Mouse (Mus musculus) intestine, embryonic 14.5 days (tissue): ENCODE data around the gene Zfp949. TPM values are rescaled to one million over a fixed set of nuclear protein-coding genes. Genes with fewer than 3 reads are reported as not detected.

Experiments used
- ATAC-seq: fragments of 200-750 bp; cut with Nextera tagmentation; replicated peaks from 2 replicates; pipeline ENCODE4 v1.8.0; 2017; ENCODE audit warnings: low read depth, moderate number of reproducible peaks, moderate TSS enrichment, moderate library complexity; ENCODE audit not compliant: low FRiP score, low TSS enrichment
- DNase-seq: peaks from one replicate; pipeline ENCODE4 v3.0.0-alpha.2; 2018; ENCODE audit warnings: low spot score
- H3K27ac ChIP-seq: fragments of 300-500 bp; sonication (generic); 2 replicates; pipeline ENCODE4 v1.5.1; 2014; ENCODE audit warnings: low read depth, mild to moderate bottlenecking, control low read depth
- H3K27me3 ChIP-seq: fragments of 300-500 bp; sonication (generic); replicated peaks from 2 replicates; pipeline ENCODE4 v1.6.1; 2014; ENCODE audit warnings: low read length, control low read depth; ENCODE audit not compliant: control insufficient read depth, insufficient read depth
- H3K36me3 ChIP-seq: fragments of 300-500 bp; sonication (generic); 2 replicates; pipeline ENCODE4 v1.6.1; 2014; ENCODE audit warnings: low read length, control low read depth; ENCODE audit not compliant: control insufficient read depth, insufficient read depth
- H3K4me1 ChIP-seq: fragments of 300-500 bp; sonication (generic); replicated peaks from 2 replicates; pipeline ENCODE4 v1.6.1; 2014; ENCODE audit warnings: low read length, control low read depth, mixed read lengths; ENCODE audit not compliant: control insufficient read depth, insufficient read depth
- H3K4me2 ChIP-seq: fragments of 300-500 bp; sonication (generic); 2 replicates; pipeline ENCODE4 v1.6.1; 2014; ENCODE audit warnings: low read length
- H3K4me3 ChIP-seq: fragments of 300-500 bp; sonication (generic); 2 replicates; pipeline ENCODE4 v1.5.1; 2014; ENCODE audit warnings: low read depth, low read length, control low read depth, mixed read lengths
- H3K9ac ChIP-seq: fragments of 300-500 bp; sonication (generic); 2 replicates; pipeline ENCODE4 v1.6.1; 2014; ENCODE audit warnings: mild to moderate bottlenecking, low read length
- H3K9me3 ChIP-seq: fragments of 300-500 bp; sonication (generic); 2 replicates; pipeline ENCODE4 v1.6.1; 2016; ENCODE audit warnings: low read length, control low read depth; ENCODE audit not compliant: control insufficient read depth
- WGBS: fragments of 180-500 bp; shearing (Covaris S2); extraction: QIAGEN DNeasy Blood & Tissue Kit; methylation state at CpG from one replicate; pipeline ENCODE4 v1.1.7; 2014; 5-methylcytosine and 5-hydroxymethylcytosine counted together
- polyA plus RNA-seq: library from polyadenylated mRNA; unstranded; fragments of >200 nt; fragmentation: Nextera tagmentation; extraction: Ambion mirVana; gene quantifications from 2 replicates; pipeline ENCODE4 v1.2.1, GENCODE M21; 2014

Gene Zfp949
- polyA plus RNA-seq, 1 experiment from 2014 or later = 9.6 TPM

GRCm38 (mm10) chr9:88521961-88522568, 25.8 kb upstream of the Zfp949 start:
- Histone ChIP-seq H3K4me1 (peaks cover 6% of the 10 kb centered on the region; the same call in 1 of the 2 replicates), H3K27ac (peak overlapping the region; percentile 95), H3K27me3 (no peaks in the 10 kb centered on the region), H3K9me3 (no peaks in the 10 kb centered on the region), H3K36me3 (peaks cover 17% of the 10 kb centered on the region), H3K4me3 (peak overlapping the region; percentile 88), H3K4me2 (peak overlapping the region; percentile 62), H3K9ac (peak overlapping the region; percentile 99)
- DNase-seq (peak; percentile 54), ATAC-seq (no peak)
- under 1% methylated on average over 10 of the region's 10 CpGs for WGBS

- WGBS = under 1% methylated on average over 68 of the region's 69 CpGs
- peak; percentile 92 for ATAC-seq
Measured at GRCm38 (mm10) chr9:88522569-88523334, 25.1 kb upstream of the Zfp949 start.

GRCm38 (mm10) chr9:88523335-88523668, 24.5 kb upstream of the Zfp949 start:
- Histone ChIP-seq H3K36me3 (peaks cover 17% of the 10 kb centered on the region), H3K4me3 (peak overlapping the region; percentile 88), H3K4me1 (peaks cover 6% of the 10 kb centered on the region; the same call in 1 of the 2 replicates), H3K9me3 (no peaks in the 10 kb centered on the region), H3K4me2 (peak overlapping the region; percentile 77), H3K9ac (peak overlapping the region; percentile 60), H3K27me3 (no peaks in the 10 kb centered on the region), H3K27ac (peak overlapping the region; percentile 95)
- WGBS = under 1% methylated on average over 16 of the region's 16 CpGs
- ATAC-seq (no peak), DNase-seq (no peak)

More at GRCm38 (mm10) chr9:88522569-88523334, 25.1 kb upstream of the Zfp949 start:
- Histone ChIP-seq H3K36me3 (peaks cover 17% of the 10 kb centered on the region), H3K4me2 (peak overlapping the region; percentile 77), H3K27ac (peak overlapping the region; percentile 95), H3K4me3 (peak overlapping the region; percentile 88), H3K9ac (peak overlapping the region; percentile 99), H3K27me3 (no peaks in the 10 kb centered on the region), H3K4me1 (peaks cover 6% of the 10 kb centered on the region; the same call in 1 of the 2 replicates), H3K9me3 (no peaks in the 10 kb centered on the region)
- DNase-seq = peak; percentile 100

- DNase-seq (no peak), ATAC-seq (no peak)
- H3K4me2 ChIP-seq = no peak overlapping the region
- peaks cover 6% of the 10 kb centered on the region; the same call in 1 of the 2 replicates for H3K4me1 ChIP-seq
- WGBS = 91% methylated on average over 2 of the region's 2 CpGs
- no peaks in the 10 kb centered on the region for H3K9me3 ChIP-seq
- no peak overlapping the region for H3K27ac ChIP-seq
- H3K27me3 ChIP-seq = no peaks in the 10 kb centered on the region
- H3K9ac ChIP-seq = no peak overlapping the region
- H3K4me3 ChIP-seq = no peak overlapping the region
- peaks cover 17% of the 10 kb centered on the region for H3K36me3 ChIP-seq
Measured at GRCm38 (mm10) chr9:88524367-88524766, 23.5 kb upstream of the Zfp949 start.

GRCm38 (mm10) chr9:88524796-88525195, 23.0 kb upstream of the Zfp949 start:
- Histone ChIP-seq H3K27ac (no peak overlapping the region), H3K4me3 (no peak overlapping the region), H3K36me3 (peaks cover 17% of the 10 kb centered on the region), H3K27me3 (no peaks in the 10 kb centered on the region), H3K9me3 (no peaks in the 10 kb centered on the region), H3K4me1 (peaks cover 6% of the 10 kb centered on the region; the same call in 1 of the 2 replicates), H3K4me2 (no peak overlapping the region), H3K9ac (no peak overlapping the region)
- WGBS = 57% methylated on average over 3 of the region's 3 CpGs
- DNase-seq (no peak), ATAC-seq (no peak)

- 91% methylated on average over 6 of the region's 6 CpGs for WGBS
- DNase-seq = no peak
- no peak for ATAC-seq
- no peak overlapping the region for H3K9ac ChIP-seq
- H3K9me3 ChIP-seq = no peaks in the 10 kb centered on the region
- H3K27me3 ChIP-seq = no peaks in the 10 kb centered on the region
- H3K27ac ChIP-seq = no peak overlapping the region
- H3K4me1 ChIP-seq = peaks cover 6% of the 10 kb centered on the region; the same call in 1 of the 2 replicates
- H3K4me2 ChIP-seq = no peak overlapping the region
- H3K36me3 ChIP-seq = peaks cover 12% of the 10 kb centered on the region
- no peak overlapping the region for H3K4me3 ChIP-seq
Measured at GRCm38 (mm10) chr9:88525341-88525740, 22.5 kb upstream of the Zfp949 start.

GRCm38 (mm10) chr9:88527956-88528355, 19.9 kb upstream of the Zfp949 start:
- 85% methylated on average over 4 of the region's 4 CpGs for WGBS
- Histone ChIP-seq H3K4me2 (no peak overlapping the region), H3K27ac (no peak overlapping the region), H3K9ac (no peak overlapping the region), H3K4me1 (no peaks in the 10 kb centered on the region; the same call in 1 of the 2 replicates), H3K36me3 (no peaks in the 10 kb centered on the region), H3K27me3 (no peaks in the 10 kb centered on the region), H3K9me3 (no peaks in the 10 kb centered on the region), H3K4me3 (no peak overlapping the region)
- DNase-seq (no peak), ATAC-seq (no peak)

- DNase-seq (peak; percentile 31), ATAC-seq (no peak)
- Histone ChIP-seq H3K4me2 (no peak overlapping the region), H3K9me3 (no peaks in the 10 kb centered on the region), H3K4me3 (no peak overlapping the region), H3K27ac (no peak overlapping the region), H3K36me3 (no peaks in the 10 kb centered on the region), H3K27me3 (no peaks in the 10 kb centered on the region), H3K9ac (no peak overlapping the region), H3K4me1 (no peaks in the 10 kb centered on the region)
- WGBS = 84% methylated on average over 5 of the region's 5 CpGs
Measured at GRCm38 (mm10) chr9:88528736-88529135, 19.1 kb upstream of the Zfp949 start.
